Mouse (Mus musculus) v-Abl transformed pro-B cells (cell line): Measurements from ENCODE around the gene Palm2.

Source experiments
- in situ Hi-C, 2 experiments: fragments of 400-800 bp; cut with MboI; formaldehyde crosslinking; loops; one replicate each; pipeline ENCODE4 v1.15.1; 2025; ENCODE audit not compliant: unreplicated experiment in 2 of 2

The Palm2 gene

DNA sequence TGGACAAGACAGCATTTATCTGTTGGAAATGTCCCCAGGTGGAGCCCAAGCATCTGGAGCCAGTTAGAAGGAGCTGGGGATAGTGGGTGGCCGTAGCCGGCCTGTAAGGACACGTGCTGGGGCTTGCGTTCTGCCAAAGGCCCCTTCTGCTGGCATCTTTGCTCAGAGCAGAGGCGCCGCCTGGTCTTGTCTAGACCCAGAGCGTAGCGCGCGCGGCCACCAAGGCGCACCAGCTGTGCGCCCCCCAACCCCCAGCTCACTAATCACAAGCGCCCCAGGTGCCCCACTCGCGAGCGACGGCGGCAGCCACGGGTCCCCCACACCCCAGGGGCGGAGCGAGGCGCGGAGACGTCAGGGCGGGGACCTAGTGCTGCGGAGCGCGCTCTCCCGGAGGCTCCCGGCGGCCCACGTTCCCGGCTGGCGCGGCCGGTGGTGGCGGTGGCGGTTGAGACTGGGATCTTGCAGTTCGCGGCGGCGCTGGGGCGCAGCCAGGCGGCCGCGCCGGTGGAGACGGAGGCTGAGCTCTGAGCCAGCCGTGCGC, 133.7 kb downstream of the Palm2 start, which contains the start of gene Pakap:
Gene Pakap, plus strand, starts transcription at position 514 of the 541 bp plus-strand sequence.
- in situ Hi-C loops: no loop called here

DNA sequence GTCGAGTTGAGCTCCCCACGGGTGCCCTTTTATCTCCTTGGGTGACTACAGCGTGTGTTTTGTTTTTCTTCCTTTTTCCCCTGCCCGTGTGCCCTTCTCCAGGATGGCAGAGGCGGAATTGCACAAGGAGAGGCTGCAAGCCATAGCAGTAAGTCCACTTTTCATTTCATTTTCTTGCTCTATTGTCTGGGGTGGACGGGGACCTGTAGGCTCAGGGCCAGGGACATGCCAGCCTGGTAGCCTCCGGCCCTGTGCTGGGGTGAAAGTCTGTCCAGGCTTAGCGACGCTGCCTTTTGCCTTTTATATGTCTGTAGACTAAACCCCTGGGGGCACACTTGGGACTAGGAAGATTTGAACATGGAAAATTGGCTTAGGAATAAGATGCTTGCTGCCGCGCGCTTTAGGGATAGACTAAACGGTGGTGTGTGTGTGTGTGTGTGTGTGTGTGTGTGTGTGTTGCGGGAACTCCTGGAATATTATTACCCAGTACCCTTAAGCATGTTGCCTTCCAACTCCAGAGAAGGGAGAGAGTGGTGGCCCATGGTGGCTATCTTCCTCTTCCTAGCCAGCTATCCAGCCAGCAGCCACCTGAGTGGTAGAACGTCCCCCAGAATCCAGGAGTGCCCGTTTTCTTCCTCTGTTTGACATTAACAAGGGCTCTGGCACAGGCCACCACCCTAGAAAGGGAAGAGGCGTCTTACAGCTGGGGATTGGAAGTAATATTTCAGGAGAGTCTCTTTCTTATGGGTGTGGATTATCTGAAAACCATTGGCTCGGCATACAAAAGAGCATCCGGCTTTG, 134.4 kb downstream of the Palm2 start:
- in situ Hi-C loops: no loop called here

DNA sequence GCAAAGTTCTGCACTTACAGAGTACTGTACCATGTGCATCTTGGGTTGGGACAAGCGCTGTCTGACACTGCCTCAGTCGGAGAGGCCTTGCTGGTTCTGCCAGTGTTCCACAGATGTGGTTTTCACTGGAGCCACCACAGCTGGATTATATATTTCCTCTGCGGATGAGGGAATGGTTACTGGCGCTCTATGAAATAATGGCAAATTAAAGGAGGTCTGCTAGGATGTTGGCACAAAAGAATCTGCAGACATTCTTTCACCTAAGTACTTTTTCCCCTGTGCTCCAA, 135.0 kb downstream of the Palm2 start:
- in situ Hi-C loops: no loop called here

DNA sequence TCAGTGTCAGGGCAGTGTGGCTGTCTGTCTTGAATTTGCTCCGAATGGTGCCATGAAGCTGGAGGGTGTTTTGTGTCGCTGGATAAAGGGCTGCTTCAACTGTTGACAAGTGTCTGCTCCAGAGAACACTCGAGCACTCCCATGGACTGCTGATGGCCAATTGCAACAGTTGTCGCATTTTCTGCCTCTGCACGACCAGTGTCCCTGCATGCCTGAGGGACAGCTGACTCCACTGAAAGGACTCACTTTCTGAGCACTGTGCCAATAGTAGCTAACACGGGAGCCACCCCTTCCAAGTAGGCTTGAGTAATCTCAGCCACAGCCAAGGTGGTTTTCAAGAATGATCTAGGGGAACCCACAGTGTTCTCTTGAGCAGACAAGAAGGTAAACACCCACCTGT, 135.7 kb downstream of the Palm2 start:
- in situ Hi-C loops: no loop called here

DNA sequence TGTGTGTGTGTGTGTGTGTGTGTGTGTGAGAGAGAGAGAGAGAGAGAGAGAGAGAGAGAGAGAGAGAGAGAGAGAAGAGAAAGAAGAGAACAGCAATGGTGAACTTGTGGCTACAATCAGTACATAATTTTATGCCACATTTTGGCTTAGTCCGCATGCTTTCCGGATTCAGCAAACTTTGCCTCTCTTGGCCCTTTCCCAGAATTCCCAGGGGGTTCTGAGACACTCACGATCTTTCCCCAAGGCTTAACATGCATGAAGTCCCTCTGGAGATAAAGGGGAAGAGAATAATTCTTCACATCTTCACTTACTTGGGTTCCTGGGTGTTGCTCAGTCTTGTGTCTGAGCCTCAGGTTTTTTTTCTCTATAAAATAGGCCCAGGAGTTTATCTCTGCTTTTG, 136.2 kb downstream of the Palm2 start:
- in situ Hi-C loops: no loop called here

DNA sequence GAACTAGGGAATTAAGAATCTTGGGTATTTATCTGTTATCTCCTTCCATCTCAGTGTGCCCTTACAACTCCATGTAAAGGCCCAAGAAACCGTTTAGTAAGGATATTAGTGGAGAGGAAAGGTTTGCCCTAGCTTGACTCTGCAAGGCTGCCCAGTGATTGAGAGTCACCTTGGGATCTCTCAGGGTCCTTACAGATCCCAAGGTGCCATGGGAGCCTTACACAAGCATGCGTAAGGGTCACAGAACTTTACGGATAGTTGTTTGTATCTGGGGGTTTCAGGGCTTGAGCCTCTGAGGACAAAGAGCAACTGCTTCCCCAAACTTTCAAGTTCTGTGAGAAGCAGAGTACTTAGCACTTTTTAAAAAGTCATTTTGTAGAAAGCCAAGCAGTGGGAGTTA, 140.1 kb downstream of the Palm2 start:
- in situ Hi-C loops: no loop called here

DNA sequence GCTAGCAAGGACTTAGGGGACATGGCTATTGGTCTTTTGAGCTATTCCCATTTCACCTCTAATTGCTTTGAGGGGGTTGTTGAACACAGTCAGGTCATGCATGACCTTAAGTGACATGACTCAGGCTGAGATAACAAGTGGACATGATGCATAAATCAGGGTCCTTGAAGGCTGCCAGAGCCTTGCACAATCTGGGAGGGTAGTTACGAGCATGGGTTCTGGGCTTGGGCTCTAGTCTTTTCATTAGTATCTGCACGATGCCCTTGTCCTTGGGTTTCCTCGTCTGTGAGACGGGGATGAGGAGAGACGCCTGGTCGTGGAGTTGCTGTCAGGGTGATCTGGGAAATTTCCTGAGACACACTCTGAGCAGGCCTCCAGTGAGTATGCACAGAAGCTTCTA, 140.6 kb downstream of the Palm2 start:
- in situ Hi-C loops: no loop called here

DNA sequence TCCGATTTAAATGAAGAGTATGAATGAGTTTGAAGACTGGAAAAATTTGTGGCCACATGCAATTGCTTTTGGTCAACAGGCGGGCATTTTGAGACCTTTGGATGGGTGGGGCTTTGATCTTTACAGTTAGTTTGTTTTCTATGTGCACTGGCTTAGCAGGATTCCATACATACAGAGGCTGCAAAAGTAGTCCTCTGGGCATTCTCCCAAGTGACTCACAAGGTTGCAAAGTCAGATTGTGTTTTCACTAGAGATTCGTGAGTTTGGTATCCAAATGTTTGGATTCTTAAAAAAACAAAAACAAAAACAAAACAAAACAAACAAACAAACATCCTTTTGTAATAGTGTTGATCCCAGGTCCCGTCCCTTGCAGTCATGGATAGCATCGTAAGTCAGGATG, 141.6 kb downstream of the Palm2 start:
- in situ Hi-C loops: no loop called here

DNA sequence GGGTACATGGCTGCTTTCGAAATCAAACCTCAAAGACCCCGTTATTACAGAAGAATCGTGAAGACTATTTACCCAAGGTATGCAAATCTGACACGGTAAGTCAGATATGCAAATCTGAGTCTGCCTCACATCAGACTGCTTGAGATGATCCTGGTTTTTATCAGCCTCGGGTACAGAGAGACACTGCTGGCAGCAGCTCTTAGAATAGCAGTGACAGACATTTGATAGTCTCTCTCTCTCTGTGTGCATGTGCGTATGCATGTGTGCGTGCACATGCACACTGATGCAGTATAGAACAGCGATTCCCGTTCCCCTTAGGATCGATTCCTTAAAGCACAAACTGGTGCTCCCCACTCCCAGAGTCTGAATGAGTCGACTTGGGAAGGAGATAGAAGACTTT, 142.0 kb downstream of the Palm2 start:
- in situ Hi-C loops: no loop called here

DNA sequence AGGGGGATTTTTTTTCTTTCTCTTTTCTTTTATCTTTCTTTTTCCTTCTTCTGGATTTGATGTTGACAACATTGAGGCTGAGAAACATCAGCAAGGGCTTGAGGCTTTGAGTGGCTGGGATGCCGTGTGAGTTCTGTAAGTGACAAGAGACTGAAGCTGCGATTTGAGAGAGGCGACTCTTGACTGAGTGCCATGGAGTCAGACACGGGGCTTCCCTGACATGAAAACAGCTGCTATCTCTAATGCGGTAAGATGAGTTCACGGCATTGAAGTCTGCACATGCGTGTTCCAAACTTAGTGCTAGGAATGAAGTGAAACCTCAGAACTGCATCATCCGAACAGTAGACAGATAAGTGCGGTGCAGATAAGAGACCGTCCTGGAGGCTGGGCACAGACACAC, 145.6 kb downstream of the Palm2 start:
- in situ Hi-C loops: no loop called here

DNA sequence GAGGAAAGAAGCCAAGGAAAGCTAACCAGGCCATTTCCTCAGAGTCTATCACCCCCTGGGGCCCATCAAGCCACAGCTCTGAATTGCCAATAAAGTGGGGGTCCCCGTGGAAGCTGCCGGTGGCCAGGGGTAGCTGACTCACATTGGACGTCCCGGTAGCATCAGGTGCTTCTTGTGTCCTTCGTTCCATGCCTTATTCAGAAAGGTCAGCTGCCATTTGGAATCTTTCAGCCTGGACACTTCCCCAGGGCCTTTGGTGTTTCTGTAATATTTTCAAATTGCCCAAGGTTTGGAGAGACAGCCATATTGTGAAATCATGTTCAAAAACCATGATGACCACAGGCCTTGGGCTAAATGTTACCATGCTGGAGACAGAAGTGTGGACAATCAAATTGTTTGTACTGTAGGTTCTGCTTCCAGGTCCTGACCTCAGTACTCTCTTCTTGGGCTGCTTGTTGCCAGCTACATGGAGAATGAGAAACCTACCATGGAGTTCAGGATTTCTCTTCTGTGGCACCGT, 151.3 kb downstream of the Palm2 start:
- in situ Hi-C loops: no loop called here

DNA sequence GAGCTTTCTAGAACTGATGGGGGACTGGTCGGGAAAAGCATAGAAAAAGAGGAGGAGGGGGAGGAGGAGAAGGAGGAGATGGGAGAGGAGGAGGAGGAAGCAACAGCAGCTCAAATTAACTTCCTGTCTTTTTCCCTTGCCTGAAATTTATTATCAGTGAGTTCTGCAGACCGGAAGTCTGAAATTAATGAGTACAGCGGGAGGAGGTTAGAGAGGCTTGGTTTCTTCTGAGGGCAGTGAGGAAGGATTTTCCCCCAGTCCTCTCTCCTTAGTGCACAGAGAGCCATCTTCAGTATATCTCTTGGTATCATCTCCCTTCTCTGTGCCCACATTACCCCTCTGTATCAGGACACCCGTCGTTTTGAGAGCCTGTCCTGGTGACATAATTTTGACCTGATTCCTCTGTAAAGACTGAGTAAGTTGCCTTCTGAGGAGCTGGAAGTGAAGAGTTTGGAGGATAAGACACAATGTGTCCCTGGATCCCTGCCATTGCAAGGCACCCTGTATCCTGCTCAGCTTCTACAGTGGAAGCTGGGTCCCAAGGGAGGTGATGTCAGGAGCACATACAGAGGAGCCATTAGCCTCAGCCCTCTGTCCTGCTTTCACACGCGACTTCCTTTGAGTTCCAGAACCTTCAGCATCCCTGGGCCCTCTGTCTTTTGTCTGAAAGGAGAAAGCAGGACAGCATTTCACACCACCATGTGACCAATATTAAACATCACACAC, 153.0 kb downstream of the Palm2 start:
- in situ Hi-C loops: no loop called here

DNA sequence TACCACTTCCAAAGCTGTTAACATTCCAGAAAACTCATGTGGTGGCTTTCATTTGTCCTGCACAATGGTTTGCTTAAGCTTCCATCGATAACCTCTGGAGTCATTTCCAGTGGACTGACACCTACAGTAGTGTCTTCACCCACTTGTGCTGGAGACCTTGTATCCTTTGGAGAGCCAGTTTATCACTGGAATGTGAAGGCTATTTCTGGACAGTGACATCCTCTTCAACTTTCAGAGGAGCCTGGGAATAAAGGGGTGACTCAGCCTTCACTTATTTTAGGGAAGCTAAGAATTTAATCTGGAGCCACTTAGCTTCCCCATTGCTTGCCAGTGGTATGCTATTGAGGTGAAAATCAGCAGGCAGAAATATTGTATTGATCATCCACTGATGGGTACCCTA, 154.3 kb downstream of the Palm2 start:
- in situ Hi-C loops: no loop called here

DNA sequence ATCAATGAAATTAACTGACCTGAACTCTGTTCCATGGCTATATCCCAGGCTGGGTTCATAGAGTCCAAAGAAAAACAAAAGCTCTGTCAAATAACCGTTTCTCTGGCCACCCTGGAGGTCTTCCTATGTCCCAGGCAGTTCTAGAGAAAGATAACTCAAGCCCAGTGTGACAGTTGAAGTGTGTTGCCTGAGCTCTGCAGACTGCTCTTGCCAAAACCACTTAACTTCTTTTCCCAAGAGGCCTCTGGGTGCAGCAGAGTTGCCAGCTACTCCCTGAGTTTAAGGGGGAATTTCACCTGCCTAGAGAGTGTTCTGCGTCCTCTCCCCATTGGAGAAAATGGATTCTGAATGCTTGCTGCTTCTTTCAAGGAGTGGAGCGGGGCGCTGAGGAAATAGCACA, 158.7 kb downstream of the Palm2 start:
- in situ Hi-C loops: no loop called here

DNA sequence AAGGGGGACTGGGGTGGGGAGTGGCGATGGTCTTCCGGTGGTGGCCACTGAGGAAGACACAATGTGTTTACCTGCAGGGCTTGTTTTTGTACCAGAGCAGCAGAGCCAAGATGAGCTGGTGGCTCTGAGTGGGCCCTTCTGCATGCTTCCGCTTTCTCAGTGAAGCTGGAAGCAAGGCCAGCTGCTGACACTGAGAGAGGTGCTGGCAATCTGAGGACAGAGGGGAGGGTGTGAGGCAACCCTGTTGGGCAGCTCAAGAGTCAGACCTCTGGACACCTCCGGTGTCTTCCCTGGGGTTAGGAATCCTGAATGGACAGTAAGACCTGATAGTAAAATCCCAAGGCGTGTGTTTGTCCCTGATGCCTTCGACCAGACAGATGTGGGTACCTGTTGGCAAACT, 165.9 kb downstream of the Palm2 start:
- in situ Hi-C loops: no loop called here

DNA sequence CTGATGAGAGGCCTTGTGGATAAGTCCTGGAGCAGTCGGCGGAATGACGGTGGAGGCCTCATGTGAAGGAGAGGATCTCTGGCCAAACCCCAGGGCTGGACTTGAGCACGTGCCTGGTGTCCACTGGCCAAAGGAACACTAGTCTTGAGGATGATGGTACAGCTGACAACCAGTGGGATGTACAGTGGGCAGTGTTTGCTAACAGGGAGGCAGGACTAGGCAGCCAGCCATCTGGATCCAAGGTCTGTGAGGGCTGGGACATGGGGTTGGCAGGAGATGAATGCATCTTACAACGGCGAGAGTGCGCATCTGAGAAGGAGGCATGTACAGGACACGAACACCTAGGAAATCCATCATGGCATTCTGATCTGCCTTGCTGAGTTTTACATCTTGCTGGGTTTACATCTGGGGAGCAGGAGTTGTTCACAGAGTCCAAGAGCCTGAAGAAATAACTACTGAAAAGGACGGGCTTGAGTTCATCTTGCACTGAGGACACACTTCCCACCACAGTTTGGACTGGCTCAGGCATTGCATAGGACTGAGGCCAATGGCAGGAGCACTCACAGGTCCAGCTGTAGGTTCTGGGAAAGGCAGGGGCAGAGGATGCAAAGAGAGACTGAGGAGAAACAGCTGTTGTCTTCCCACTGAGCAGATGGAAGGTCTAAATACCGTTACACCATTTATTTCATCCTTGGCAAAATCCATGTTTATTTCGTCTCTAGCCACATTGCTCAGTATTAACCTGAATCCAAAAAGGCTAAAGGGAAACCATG, 166.8 kb downstream of the Palm2 start:
- in situ Hi-C loops: no loop called here

DNA sequence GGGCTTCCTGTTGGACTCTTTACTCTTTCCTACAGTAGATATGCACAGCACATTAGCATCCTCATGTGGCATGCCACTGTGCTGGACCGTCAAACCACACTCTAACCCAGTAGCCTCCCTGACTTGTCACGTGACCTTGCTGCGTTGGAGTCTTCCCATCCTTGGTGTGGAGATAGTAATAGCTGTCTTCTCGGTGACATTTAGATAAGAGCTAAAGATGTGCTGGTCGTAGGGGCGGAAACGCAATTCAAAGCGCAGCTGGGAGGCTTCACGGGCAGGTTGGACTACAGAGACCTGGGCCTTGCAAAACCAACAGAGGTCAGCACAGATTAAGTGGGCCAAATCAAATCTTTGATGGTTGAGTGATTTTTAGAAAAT, 167.4 kb downstream of the Palm2 start:
- in situ Hi-C loops: no loop called here

DNA sequence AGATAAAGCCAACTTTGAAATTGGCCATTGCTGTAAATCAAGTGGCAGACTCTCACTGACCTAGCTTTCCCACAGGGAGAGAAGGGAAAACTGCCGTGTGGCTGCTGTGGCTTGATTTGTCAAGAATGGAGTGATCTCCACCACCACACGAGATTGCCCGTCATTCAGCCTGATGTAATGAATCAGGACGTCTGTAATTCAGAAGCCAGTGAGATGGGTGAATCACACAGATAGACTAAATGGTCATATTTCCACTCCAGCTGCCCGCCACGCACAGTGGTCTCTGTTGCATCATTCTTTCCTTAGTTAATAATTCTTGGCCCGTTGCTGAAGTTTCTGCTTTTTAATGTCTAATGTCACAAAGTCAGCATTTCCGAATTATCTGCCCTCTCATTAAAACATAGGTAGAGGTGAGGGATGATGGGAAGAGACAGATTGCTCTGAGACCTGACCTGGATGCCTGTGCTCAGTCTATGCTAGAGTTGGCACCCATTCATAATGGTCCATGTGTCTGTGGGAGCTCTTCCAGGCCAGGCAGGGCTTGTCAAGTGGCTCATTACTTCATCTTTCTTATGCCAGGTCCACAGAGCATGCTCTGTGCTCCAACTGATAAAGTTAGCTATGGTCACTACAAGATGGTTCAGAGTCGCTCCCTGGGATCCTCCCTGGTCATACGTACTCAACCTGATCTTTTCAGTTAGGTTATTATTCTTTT, 168.0 kb downstream of the Palm2 start:
- in situ Hi-C loops: no loop called here

DNA sequence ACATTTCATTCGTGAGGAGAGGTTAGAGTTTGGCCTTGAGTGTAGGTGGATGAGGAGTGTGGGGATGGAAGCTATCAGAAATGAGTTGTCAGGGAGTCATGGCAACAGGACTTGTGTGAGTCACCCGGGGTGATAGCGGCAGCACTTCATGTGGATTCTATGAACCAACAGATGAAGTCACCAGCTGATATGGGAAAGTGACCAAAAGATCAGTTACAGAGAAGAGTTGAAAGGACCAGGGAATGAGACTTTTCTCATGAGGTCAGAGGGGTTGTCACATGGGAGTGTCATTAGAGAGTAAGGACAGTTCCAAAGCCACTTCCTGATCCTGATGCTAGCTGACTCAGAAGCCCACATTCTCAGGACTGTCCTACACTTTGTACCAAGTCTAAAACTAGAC, 172.2 kb downstream of the Palm2 start:
- in situ Hi-C loops: no loop called here

DNA sequence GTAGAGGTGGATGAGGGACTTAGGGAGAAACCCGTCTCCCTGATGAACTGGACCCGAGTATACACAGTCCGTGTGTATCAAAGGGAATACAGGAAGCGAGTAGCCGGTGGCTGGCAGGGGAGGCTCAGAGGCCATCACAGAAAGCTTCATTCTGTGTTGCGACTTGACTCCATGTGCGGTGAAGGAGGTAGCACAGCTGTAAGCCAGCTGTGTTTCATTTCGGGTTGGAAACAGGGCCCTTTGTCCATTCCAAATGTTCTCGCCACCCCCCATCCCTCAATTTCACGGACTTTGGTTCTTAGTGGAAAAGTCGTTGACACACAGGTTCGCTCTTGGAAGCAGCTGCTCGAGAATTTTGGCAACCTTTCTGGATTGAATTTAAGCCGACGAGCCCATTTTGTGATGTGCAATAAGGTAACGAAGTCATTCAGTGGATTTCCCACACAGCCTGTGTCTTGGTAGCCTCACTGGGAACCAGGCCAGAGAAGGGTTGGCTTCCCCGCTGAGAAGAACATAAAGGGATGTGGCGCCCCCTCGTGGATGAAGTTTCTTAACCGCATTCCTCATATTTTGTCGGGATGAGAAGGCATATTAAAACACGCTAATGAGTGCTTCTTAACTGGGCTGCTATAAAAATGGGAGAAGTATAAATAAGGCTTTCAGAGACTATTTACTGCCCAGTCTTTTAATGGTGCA, 173.3 kb downstream of the Palm2 start:
- in situ Hi-C loops: no loop called here
